Mouse (Mus musculus) C2C12 (cell line): ENCODE measurements around the gene Prkar2a. TPM values are rescaled to one million over a fixed set of nuclear protein-coding genes. Genes with fewer than 3 reads are reported as not detected.

Experiments
- H3K27me3 ChIP-seq: one replicate; pipeline ENCODE4 v1.6.1; 2011; ENCODE audit not compliant: control insufficient read depth, insufficient read depth, insufficient read length
- H3K36me3 ChIP-seq: one replicate; pipeline ENCODE4 v1.6.1; 2011; ENCODE audit not compliant: control insufficient read depth, insufficient read depth
- H3K4me3 ChIP-seq: one replicate; pipeline ENCODE4 v1.5.1; 2011; ENCODE audit warnings: mild to moderate bottlenecking, control low read depth; ENCODE audit not compliant: poor library complexity, insufficient read depth, severe bottlenecking
- H3K79me2 ChIP-seq: one replicate; pipeline ENCODE4 v1.6.1; 2011; ENCODE audit not compliant: control insufficient read depth, insufficient read depth
- H3K79me3 ChIP-seq: one replicate; pipeline ENCODE4 v1.6.1; 2011; ENCODE audit warnings: low read depth, control low read depth
- H3ac ChIP-seq: one replicate; pipeline ENCODE3; 2011; ENCODE audit warnings: low read depth; ENCODE audit not compliant: control insufficient read depth, insufficient read length
- CEBPB ChIP-seq: IDR thresholded peaks from one replicate; pipeline ENCODE4 v1.6.1; 2011; ENCODE audit warnings: low read depth, mild to moderate bottlenecking, control low read depth, moderate library complexity
- CTCF ChIP-seq: IDR thresholded peaks from one replicate; pipeline ENCODE4 v1.5.1; 2011; ENCODE audit not compliant: control insufficient read depth, insufficient read depth, insufficient read length
- FOSL1 ChIP-seq: IDR thresholded peaks from one replicate; pipeline ENCODE4 v1.8.0; 2011; ENCODE audit warnings: mild to moderate bottlenecking, low read length; ENCODE audit not compliant: poor library complexity, insufficient read depth, severe bottlenecking
- MAX ChIP-seq: IDR thresholded peaks from one replicate; pipeline ENCODE4 v1.6.1; 2011; ENCODE audit warnings: mild to moderate bottlenecking, control low read depth
- MYOD1 ChIP-seq: IDR thresholded peaks from one replicate; pipeline ENCODE4 v1.6.1; 2011; ENCODE audit warnings: low read depth; ENCODE audit not compliant: control insufficient read depth, insufficient read length
- MYOG ChIP-seq: IDR thresholded peaks from one replicate; pipeline ENCODE4 v1.6.1; 2011; ENCODE audit not compliant: control insufficient read depth, insufficient read length; ENCODE audit errors: extremely low read depth
- USF1 ChIP-seq: IDR thresholded peaks from one replicate; pipeline ENCODE4 v1.6.1; 2011; ENCODE audit warnings: low read depth, mild to moderate bottlenecking, control low read depth, moderate library complexity
- polyA plus RNA-seq: library from polyadenylated mRNA; unstranded; fragments of >200 nt; fragmentation: generic; extraction: Trizol; gene quantifications from one replicate; pipeline ENCODE4 v1.2.1, GENCODE M21; 2012; ENCODE audit warnings: missing spikeins

Prkar2a gene
- polyA plus RNA-seq, 1 experiment, result 19.4 TPM

DNA sequence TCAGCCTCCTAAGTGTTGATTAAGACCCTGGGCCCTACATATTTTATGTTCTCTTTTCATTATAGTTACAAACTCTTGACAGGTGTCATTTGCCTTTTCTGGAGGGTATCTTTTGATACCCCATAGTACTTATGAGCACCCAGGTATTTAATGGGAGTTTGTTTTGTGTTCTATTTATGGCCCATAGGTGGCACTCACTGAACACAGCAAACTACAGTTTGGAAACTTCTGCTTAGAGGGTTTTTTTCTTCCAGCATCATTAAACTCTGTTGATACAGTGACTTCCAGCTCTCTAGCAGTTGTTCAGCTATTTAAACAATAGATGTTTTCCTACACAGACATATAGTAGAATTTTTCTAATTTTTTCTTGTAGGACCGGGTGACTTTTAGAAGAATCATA, 50.9 kb downstream of the Prkar2a start:
- H3K4me3 ChIP-seq, result no peak overlapping the region
- peaks cover 29% of the 10 kb centered on the region for H3K36me3 ChIP-seq
- TF ChIP-seq USF1 (no peak), CTCF (no peak), MYOD1 (no peak), CEBPB (no peak), MYOG (no peak), FOSL1 (no peak), MAX (no peak)
- no peaks in the 10 kb centered on the region for H3K27me3 ChIP-seq
- no peaks in the 10 kb centered on the region for H3K79me3 ChIP-seq
- no peak overlapping the region for H3ac ChIP-seq
- no peaks in the 10 kb centered on the region for H3K79me2 ChIP-seq

GRCm38 (mm10) chr9:108742048-108742447, 52.9 kb downstream of the Prkar2a start:
- Histone ChIP-seq H3K4me3 (no peak overlapping the region), H3K27me3 (no peaks in the 10 kb centered on the region), H3K79me3 (no peaks in the 10 kb centered on the region), H3ac (no peak overlapping the region), H3K79me2 (no peaks in the 10 kb centered on the region), H3K36me3 (peaks cover 37% of the 10 kb centered on the region)
- TF ChIP-seq MAX, result no peak

- Histone ChIP-seq H3K4me3 (no peak overlapping the region), H3K27me3 (no peaks in the 10 kb centered on the region), H3K79me3 (no peaks in the 10 kb centered on the region), H3K79me2 (no peaks in the 10 kb centered on the region), H3K36me3 (peaks cover 50% of the 10 kb centered on the region), H3ac (no peak overlapping the region)
- TF ChIP-seq CTCF (no peak), MYOD1 (no peak), MYOG (no peak), MAX (no peak), CEBPB (no peak), USF1 (no peak), FOSL1 (no peak)
These were observed 57.9 kb downstream of the Prkar2a start for GRCm38 (mm10) chr9:108746876-108747499.

- H3K36me3 ChIP-seq, result peaks cover 50% of the 10 kb centered on the region
- no peaks in the 10 kb centered on the region for H3K79me3 ChIP-seq
- TF ChIP-seq MYOD1 (no peak), CTCF (no peak), MAX (no peak), USF1 (no peak), FOSL1 (no peak), MYOG (no peak), CEBPB (no peak)
- H3ac ChIP-seq, result no peak overlapping the region
- no peaks in the 10 kb centered on the region for H3K27me3 ChIP-seq
- H3K79me2 ChIP-seq, result no peaks in the 10 kb centered on the region
- no peak overlapping the region for H3K4me3 ChIP-seq
These were observed 58.6 kb downstream of the Prkar2a start for GRCm38 (mm10) chr9:108747694-108748093.

DNA sequence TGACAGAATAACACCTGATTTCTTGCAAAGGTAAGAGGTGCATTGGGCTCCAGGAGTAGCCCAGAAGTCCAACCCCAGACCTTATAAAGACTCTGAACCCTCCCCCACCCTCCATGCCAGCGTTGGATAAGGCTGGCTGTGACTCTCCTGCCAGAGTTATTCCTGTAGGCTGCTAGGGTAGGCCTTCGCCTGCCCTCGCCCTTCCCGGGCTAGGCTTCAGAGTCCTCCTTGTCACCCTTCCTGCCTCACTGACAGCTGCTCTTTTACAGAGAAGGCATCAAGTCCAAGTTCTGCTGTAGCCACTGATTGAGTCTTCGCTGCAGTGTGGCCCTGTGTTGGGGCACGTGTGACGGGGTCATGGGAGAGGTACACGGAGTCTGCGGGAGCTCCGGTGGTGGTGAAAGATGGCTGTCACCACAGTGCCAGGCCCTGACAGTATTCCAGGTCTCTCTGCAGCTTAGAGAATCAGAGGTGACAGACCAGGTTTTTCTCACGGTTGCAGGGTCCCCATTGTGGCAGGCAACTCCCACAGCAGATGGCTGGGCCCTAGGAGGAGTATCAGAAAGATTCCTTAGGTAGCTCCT, 59.6 kb downstream of the Prkar2a start:
- H3K79me3 ChIP-seq, result no peaks in the 10 kb centered on the region
- peaks cover 44% of the 10 kb centered on the region for H3K36me3 ChIP-seq
- H3ac ChIP-seq, result no peak overlapping the region
- no peaks in the 10 kb centered on the region for H3K27me3 ChIP-seq
- no peak overlapping the region for H3K4me3 ChIP-seq
- no peak for TF ChIP-seq USF1
- no peak for TF ChIP-seq CEBPB
- no peak for TF ChIP-seq MYOD1
- TF ChIP-seq CTCF, result no peak
- no peak for TF ChIP-seq FOSL1
- TF ChIP-seq MYOG, result no peak
- TF ChIP-seq MAX, result no peak
- no peaks in the 10 kb centered on the region for H3K79me2 ChIP-seq

DNA sequence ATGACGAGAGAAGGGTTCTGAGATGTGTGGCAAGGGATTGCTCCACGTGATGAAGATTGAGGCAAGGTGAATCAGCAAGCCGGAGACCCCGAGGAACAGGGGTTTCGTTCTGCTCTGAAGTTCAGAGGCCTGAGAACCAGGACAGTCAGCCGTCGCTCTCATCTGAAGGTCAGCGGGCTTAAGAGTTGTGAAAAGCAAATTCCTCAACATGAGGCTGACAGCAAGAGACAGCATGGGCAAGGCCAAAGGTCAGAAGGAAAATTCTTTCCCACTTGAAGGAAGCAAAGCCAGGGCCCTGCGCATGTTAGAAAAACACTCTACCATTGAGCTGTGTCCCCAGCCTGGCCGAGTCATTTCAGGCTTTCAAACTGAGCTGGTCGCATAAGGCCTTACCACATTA, 61.5 kb downstream of the Prkar2a start:
- H3K79me2 ChIP-seq, result no peaks in the 10 kb centered on the region
- H3ac ChIP-seq, result no peak overlapping the region
- no peaks in the 10 kb centered on the region for H3K27me3 ChIP-seq
- TF ChIP-seq MAX (no peak), FOSL1 (no peak), MYOD1 (no peak), MYOG (no peak), CEBPB (no peak), CTCF (no peak), USF1 (no peak)
- no peak overlapping the region for H3K4me3 ChIP-seq
- peaks cover 36% of the 10 kb centered on the region for H3K36me3 ChIP-seq
- no peaks in the 10 kb centered on the region for H3K79me3 ChIP-seq
